Mouse (Mus musculus): ENCODE results near the gene Hist1h2bp. TPM values are rescaled to one million over a fixed set of nuclear protein-coding genes. Genes with fewer than 3 reads are reported as not detected.

Hist1h2bp gene
- total RNA-seq (2021) = 1 to 10 TPM; 3.3 to 4.2 TPM
- long read RNA-seq, experiment 1 = 0 reads
- long read RNA-seq, experiment 2 = 0 reads

- DNase-seq = peak; percentile 92 to 93
Measured at GRCm38 (mm10) chr13:21786899-21787629, at the start of gene Hist1h2bp, which contains the start of gene Hist1h2an. Gene Hist1h2bp, plus strand, starts transcription at chr13:21787461. Gene Hist1h2an, minus strand, starts transcription at chr13:21787218.

- DNase-seq = no peak
Measured at GRCm38 (mm10) chr13:21745006-21745405, 42.3 kb upstream of the Hist1h2bp start.

GRCm38 (mm10) chr13:21749387-21750158 is 37.7 kb upstream of the Hist1h2bp start:
- DNase-seq = no peak

GRCm38 (mm10) chr13:21750159-21751017 is 36.9 kb upstream of the Hist1h2bp start, which contains the start of gene Hist1h4k:
Gene Hist1h4k, minus strand, starts transcription at chr13:21750505.
- peak; percentile 88 to 90 for DNase-seq

- DNase-seq = no peak
Measured at GRCm38 (mm10) chr13:21751417-21751816, 35.8 kb upstream of the Hist1h2bp start.

GRCm38 (mm10) chr13:21751827-21752226 is 35.4 kb upstream of the Hist1h2bp start:
- no peak for DNase-seq

GRCm38 (mm10) chr13:21752356-21752755 is 34.9 kb upstream of the Hist1h2bp start:
- no peak for DNase-seq

- no peak for DNase-seq
Measured at GRCm38 (mm10) chr13:21753051-21753523, 34.2 kb upstream of the Hist1h2bp start.

- peak; percentile 75 to 84 for DNase-seq
Measured at GRCm38 (mm10) chr13:21753524-21754285, 33.6 kb upstream of the Hist1h2bp start, which contains the start of the genes Hist1h2ak and Hist1h2bn. Gene Hist1h2ak, minus strand, starts transcription at chr13:21753827. Gene Hist1h2bn, plus strand, starts transcription at chr13:21754123.

GRCm38 (mm10) chr13:21754294-21755001 is 32.8 kb upstream of the Hist1h2bp start:
- DNase-seq = peak in 1 of 2 experiments; percentile 31

- no peak for DNase-seq
Measured at GRCm38 (mm10) chr13:21755707-21756106, 31.6 kb upstream of the Hist1h2bp start.

GRCm38 (mm10) chr13:21778814-21779766 is 8.2 kb upstream of the Hist1h2bp start:
- DNase-seq = peak; percentile 69 to 82

- peak; percentile 42 to 63 for DNase-seq
Measured at GRCm38 (mm10) chr13:21779767-21780731, 7.2 kb upstream of the Hist1h2bp start, which contains the start of gene Hist1h1b. Gene Hist1h1b, minus strand, starts transcription at chr13:21780625.

GRCm38 (mm10) chr13:21781021-21781555 is 6.2 kb upstream of the Hist1h2bp start:
- DNase-seq = no peak

- DNase-seq = no peak
Measured at GRCm38 (mm10) chr13:21781639-21782038, 5.6 kb upstream of the Hist1h2bp start.

GRCm38 (mm10) chr13:21782361-21783254 is 4.7 kb upstream of the Hist1h2bp start:
- peak in 1 of 2 experiments; percentile 41 for DNase-seq
